Mouse (Mus musculus) lung, embryonic 16.5 days (tissue): ENCODE measurements around the gene Nrde2. TPM values are rescaled to one million over a fixed set of nuclear protein-coding genes. Genes with fewer than 3 reads are reported as not detected.

Experiments
- ATAC-seq: fragments of 200-750 bp; cut with Nextera tagmentation; 2 replicates; pipeline ENCODE4 v1.8.0; 2017; ENCODE audit warnings: low read depth, mild to moderate bottlenecking, moderate library complexity
- H3K27ac ChIP-seq: fragments of 300-500 bp; sonication (generic); 2 replicates; pipeline ENCODE4 v1.5.1; 2014; ENCODE audit warnings: mild to moderate bottlenecking, control low read depth, low read length
- H3K27me3 ChIP-seq: fragments of 300-500 bp; sonication (generic); 2 replicates; pipeline ENCODE4 v1.6.1; 2014; ENCODE audit warnings: low read depth, low read length, mixed read lengths; ENCODE audit not compliant: control insufficient read depth, insufficient read depth
- H3K36me3 ChIP-seq: fragments of 300-500 bp; sonication (generic); 2 replicates; pipeline ENCODE4 v1.6.1; 2014; ENCODE audit warnings: low read length; ENCODE audit not compliant: control insufficient read depth, insufficient read depth
- H3K4me1 ChIP-seq: fragments of 300-500 bp; sonication (generic); replicated peaks from 2 replicates; pipeline ENCODE4 v1.6.1; 2014; ENCODE audit warnings: low read length, mixed read lengths; ENCODE audit not compliant: control insufficient read depth, insufficient read depth
- H3K4me2 ChIP-seq: fragments of 300-500 bp; sonication (generic); 2 replicates; pipeline ENCODE4 v1.6.1; 2014; ENCODE audit warnings: low read depth, low read length, control low read depth
- H3K4me3 ChIP-seq: fragments of 300-500 bp; sonication (generic); 2 replicates; pipeline ENCODE4 v1.5.1; 2014; ENCODE audit warnings: mild to moderate bottlenecking, low read length, control low read depth
- H3K9ac ChIP-seq: fragments of 300-500 bp; sonication (generic); 2 replicates; pipeline ENCODE4 v1.6.1; 2014; ENCODE audit warnings: low read length, control low read depth
- H3K9me3 ChIP-seq: fragments of 300-500 bp; sonication (generic); 2 replicates; pipeline ENCODE4 v1.6.1; 2016; ENCODE audit warnings: low read length; ENCODE audit not compliant: control insufficient read depth
- WGBS: fragments of 180-500 bp; shearing (Covaris S2); extraction: QIAGEN DNeasy Blood & Tissue Kit; methylation state at CpG from one replicate; pipeline ENCODE4 v1.1.7; 2014; 5-methylcytosine and 5-hydroxymethylcytosine counted together
- polyA plus RNA-seq: library from polyadenylated mRNA; unstranded; fragments of >200 nt; fragmentation: Nextera tagmentation; extraction: Ambion mirVana; gene quantifications from 2 replicates; pipeline ENCODE4 v1.2.1, GENCODE M21; 2015

Gene Nrde2
- polyA plus RNA-seq, 1 experiment from 2014 or later = 13.2 TPM

DNA sequence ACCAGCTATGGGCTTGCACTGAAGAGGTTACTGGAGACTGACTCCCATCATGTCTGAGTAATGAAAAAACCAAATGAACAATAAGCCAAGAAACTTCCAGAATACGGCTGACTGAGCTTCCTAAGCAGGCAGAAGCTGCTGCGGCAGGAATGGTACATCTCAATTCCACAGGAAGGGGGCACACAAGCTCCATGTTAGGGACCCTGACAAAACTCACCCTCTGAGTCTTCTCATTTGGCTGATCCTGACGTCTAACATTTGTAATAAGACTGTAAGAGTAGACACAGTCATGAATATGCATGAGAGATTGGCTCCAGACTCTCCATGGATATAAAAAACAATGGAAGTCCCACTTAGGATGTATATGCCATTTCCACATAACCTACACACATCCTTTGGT lies 6.7 kb upstream of the Nrde2 start:
- no peak overlapping the region for H3K27ac ChIP-seq
- H3K4me3 ChIP-seq = no peak overlapping the region
- 20% methylated on average over 3 of the region's 3 CpGs for WGBS
- H3K27me3 ChIP-seq = no peaks in the 10 kb centered on the region
- H3K9ac ChIP-seq = no peak overlapping the region
- H3K9me3 ChIP-seq = no peaks in the 10 kb centered on the region
- ATAC-seq = peak; percentile 59
- no peak overlapping the region for H3K4me2 ChIP-seq
- no peaks in the 10 kb centered on the region for H3K36me3 ChIP-seq
- no peaks in the 10 kb centered on the region; the same call in none of the 2 replicates for H3K4me1 ChIP-seq

DNA sequence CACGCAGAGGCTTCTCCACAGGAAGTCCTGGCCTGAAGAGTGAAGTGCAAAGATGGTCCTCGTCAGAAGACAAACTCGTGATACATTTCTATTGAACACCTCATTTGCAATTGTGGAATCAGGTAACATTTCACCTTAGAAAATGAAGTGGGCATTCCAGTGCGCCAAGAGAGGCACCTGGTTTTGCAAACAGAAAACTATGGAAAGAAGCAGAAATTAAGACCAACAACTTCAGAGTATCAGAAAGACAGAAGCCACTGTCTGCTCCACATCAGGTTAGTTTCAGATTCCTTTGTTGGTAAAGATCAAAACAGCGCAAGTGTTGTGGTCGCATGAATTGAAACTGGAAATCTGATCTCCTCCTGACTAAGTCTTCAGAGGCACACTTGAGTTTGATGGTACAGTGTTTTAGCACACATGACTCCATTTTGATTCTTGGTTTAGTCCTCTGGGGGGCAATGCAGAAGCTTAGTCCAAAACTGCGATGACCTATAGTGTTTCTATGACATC lies 5.6 kb upstream of the Nrde2 start:
- no peaks in the 10 kb centered on the region; the same call in none of the 2 replicates for H3K4me1 ChIP-seq
- ATAC-seq = no peak
- no peaks in the 10 kb centered on the region for H3K36me3 ChIP-seq
- no peaks in the 10 kb centered on the region; the same call in 1 of the 2 replicates for H3K9me3 ChIP-seq
- WGBS = 58% methylated on average over 7 of the region's 7 CpGs
- H3K27ac ChIP-seq = no peak overlapping the region
- no peaks in the 10 kb centered on the region for H3K27me3 ChIP-seq
- no peak overlapping the region for H3K4me2 ChIP-seq
- H3K4me3 ChIP-seq = no peak overlapping the region
- no peak overlapping the region for H3K9ac ChIP-seq

DNA sequence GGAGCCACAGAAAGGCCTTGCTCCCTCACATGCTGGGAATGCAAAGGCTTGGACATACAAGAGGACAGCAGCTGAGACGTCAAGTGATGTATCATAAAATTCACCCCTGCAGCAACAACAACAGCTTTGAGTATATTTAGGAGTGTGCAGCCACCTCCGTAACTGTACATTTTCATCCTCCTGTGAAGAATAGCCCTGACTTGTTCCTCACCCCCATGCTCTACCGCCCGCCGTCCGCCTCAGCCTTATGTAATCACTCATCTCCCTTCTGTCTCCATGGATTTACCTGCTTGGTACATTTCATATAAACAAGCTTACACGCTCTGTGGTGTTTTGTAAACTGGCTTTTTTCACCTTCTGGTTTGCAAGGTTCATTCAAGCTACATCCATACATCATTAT lies 7.0 kb downstream of the Nrde2 start:
- WGBS = 94% methylated on average over 7 of the region's 7 CpGs
- no peaks in the 10 kb centered on the region for H3K27me3 ChIP-seq

DNA sequence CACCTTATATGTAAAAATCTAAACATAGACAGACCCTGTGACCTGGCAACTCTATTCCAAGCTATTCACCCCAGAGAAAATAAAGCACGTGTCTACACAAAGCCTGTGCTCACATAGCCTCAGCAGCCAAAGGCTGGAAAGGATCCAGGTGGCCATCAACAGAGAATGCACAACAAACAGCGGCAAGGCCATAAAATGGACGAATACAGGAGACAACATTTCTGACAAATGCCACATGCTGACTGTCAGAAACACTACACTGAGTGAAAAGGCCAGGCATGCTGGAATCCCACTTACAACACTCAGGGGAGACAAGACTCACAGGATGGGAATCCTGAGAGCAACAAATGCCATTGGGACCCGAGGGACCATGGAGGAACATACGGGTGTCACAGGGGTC lies 15.2 kb downstream of the Nrde2 start:
- peak; percentile 54 for ATAC-seq

More for the DNA sequence above, 7.0 kb downstream of the Nrde2 start:
- Histone ChIP-seq H3K9ac (no peak overlapping the region), H3K27ac (no peak overlapping the region), H3K9me3 (no peaks in the 10 kb centered on the region), H3K36me3 (peaks cover 29% of the 10 kb centered on the region), H3K4me3 (no peak overlapping the region), H3K4me2 (no peak overlapping the region), H3K4me1 (no peaks in the 10 kb centered on the region)
- no peak for ATAC-seq

DNA sequence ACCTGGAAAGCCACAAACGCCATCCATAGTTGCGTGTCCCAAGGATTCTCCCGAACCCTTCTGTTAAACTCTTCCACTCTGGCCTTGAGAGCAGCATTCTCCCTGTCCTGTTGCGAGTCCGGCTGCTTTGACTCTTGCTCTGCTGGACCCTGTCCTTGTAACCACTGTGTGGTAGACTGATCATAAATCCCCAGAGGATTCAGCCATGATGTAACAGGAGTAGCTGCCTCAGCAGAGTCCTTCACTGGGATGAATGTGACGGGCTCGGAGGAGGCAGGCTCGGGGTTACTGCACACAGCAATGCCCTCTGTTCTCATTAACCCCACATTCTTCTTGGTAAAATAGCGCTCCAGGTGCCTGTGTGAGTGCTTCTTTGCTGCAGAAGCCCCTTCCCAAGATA lies 15.7 kb downstream of the Nrde2 start:
- Histone ChIP-seq H3K36me3 (peaks cover 59% of the 10 kb centered on the region), H3K9me3 (no peaks in the 10 kb centered on the region), H3K4me3 (no peak overlapping the region), H3K4me1 (0 out of 2 replicates have a peak, but pooled peaks cover 2% of the 10 kb centered on the region), H3K9ac (no peak overlapping the region), H3K27ac (no peak overlapping the region), H3K4me2 (no peak overlapping the region), H3K27me3 (no peaks in the 10 kb centered on the region)
- 94% methylated on average over 9 of the region's 9 CpGs for WGBS
- no peak for ATAC-seq

More for the DNA sequence above, 15.2 kb downstream of the Nrde2 start:
- H3K9ac ChIP-seq = no peak overlapping the region
- no peak overlapping the region for H3K27ac ChIP-seq
- no peak overlapping the region for H3K4me2 ChIP-seq
- H3K9me3 ChIP-seq = no peaks in the 10 kb centered on the region
- no peaks in the 10 kb centered on the region for H3K27me3 ChIP-seq
- H3K4me3 ChIP-seq = no peak overlapping the region
- 67% methylated on average over 5 of the region's 5 CpGs for WGBS
- 0 out of 2 replicates have a peak, but pooled peaks cover 2% of the 10 kb centered on the region for H3K4me1 ChIP-seq
- H3K36me3 ChIP-seq = peaks cover 59% of the 10 kb centered on the region

DNA sequence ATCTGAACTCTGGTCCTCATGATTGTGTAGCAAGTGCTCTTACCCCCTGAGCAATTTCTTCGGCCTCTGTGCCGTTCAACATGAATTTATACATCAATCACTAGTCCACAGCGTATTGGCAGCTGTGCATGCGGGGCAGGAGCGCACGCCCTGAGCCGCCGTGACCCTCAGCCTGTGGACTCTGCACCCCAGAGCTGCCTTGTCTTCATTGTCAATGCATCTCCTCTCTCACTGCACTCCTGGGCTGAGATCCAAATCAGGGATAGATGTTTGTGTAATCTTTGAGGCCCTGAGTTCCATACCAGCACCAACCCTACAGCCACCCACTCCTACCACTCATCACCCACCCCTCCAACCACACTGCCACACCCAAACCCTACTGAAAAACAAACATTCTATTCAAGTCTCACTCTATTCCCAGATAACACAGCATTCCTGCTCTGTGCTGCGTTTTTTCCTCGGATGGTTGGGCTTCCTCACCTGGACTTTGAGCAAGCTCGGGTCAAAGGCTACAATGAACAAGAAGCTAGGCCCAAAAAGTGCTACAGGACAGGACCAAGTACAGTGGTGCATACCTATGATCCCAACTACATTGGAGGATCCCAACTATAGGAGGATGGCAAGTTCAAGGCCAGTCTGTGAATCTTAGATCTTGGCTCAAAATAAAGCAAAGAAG lies 16.5 kb downstream of the Nrde2 start:
- no peak overlapping the region for H3K27ac ChIP-seq
- peak; percentile 20; the same call in 1 of the 2 replicates for ATAC-seq
- peaks cover 58% of the 10 kb centered on the region for H3K36me3 ChIP-seq
- H3K27me3 ChIP-seq = no peaks in the 10 kb centered on the region
- H3K4me3 ChIP-seq = no peak overlapping the region
- WGBS = 79% methylated on average over 11 of the region's 11 CpGs
- H3K9ac ChIP-seq = no peak overlapping the region
- no peaks in the 10 kb centered on the region for H3K9me3 ChIP-seq
- 0 out of 2 replicates have a peak, but pooled peaks cover 2% of the 10 kb centered on the region for H3K4me1 ChIP-seq
- no peak overlapping the region for H3K4me2 ChIP-seq

DNA sequence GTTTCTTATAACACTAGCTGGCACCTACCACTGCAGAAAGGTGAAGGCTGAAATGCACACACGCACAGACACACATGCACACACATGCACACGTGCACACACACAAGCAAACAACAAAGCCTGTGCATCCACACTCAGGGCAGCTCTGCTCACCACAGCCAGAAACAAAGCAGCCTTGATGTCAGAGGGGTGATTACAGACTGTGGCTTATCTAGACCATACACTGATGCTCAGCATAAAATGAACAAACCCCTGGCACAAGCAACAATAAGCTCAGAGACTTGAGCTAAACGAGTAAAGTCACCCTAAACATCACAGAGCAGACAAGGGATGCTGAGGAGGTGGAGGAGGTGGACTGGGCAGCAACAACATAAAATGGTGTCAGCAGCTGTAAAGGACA lies 24.3 kb downstream of the Nrde2 start:
- Histone ChIP-seq H3K9ac (no peak overlapping the region), H3K9me3 (no peaks in the 10 kb centered on the region), H3K4me1 (no peaks in the 10 kb centered on the region), H3K27ac (no peak overlapping the region), H3K4me3 (no peak overlapping the region), H3K27me3 (no peaks in the 10 kb centered on the region), H3K4me2 (no peak overlapping the region), H3K36me3 (peaks cover 44% of the 10 kb centered on the region)
- 82% methylated on average over 3 of the region's 3 CpGs for WGBS
- no peak for ATAC-seq

DNA sequence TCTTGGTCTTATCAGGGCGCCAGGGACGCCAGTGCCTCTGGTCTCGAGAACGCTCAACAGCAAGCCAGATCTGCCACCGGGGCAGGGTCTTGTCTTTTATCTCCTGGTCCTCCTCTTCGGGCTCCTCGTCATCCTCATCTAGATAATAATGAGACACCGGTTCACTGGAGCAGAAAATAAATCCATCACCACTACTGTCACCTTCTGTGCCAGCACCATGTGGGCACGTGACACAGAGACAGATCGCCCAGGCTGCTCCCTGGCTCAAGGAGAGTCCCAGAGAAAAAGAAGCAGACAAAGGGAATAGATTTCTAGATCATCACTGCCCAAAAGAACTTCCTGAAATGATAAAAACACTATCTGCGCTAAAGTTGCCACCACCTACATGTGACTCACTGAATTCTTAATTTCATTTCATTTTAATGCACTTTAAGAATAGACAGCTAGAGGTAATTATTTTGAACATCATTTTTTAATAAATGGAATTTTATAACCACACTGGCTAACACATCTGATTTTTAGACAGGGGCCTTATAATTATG lies 25.0 kb downstream of the Nrde2 start:
- Histone ChIP-seq H3K9me3 (no peaks in the 10 kb centered on the region), H3K9ac (no peak overlapping the region), H3K4me2 (no peak overlapping the region), H3K27me3 (no peaks in the 10 kb centered on the region), H3K4me3 (no peak overlapping the region), H3K4me1 (no peaks in the 10 kb centered on the region), H3K36me3 (peaks cover 43% of the 10 kb centered on the region), H3K27ac (no peak overlapping the region)
- 76% methylated on average over 11 of the region's 11 CpGs for WGBS
- no peak for ATAC-seq

DNA sequence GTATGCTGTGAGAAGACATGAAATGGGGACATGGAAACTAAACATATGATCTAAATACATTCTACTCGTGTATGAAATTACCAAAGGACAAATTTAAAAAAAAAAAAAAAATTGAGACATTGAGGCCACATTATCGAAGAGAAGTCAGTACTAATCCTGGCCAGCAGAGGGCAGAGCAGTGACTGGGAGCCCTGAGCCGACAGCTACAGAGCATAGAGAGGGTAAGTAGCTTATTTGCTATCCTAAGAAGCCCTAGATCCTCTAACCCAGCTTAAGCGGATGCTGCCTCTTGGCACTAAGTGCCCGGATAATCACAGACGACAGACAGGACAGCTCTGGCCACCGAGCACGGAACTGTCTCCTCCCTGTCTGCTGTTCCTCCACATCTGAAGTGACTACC lies 27.8 kb downstream of the Nrde2 start:
- no peaks in the 10 kb centered on the region for H3K9me3 ChIP-seq
- 38% methylated on average over 8 of the region's 8 CpGs for WGBS
- peaks cover 16% of the 10 kb centered on the region for H3K4me1 ChIP-seq
- no peak overlapping the region for H3K4me2 ChIP-seq
- H3K9ac ChIP-seq = no peak overlapping the region
- H3K4me3 ChIP-seq = no peak overlapping the region
- no peak overlapping the region for H3K27ac ChIP-seq
- no peaks in the 10 kb centered on the region for H3K27me3 ChIP-seq
- no peak for ATAC-seq
- peaks cover 28% of the 10 kb centered on the region for H3K36me3 ChIP-seq
